Mouse (Mus musculus) macrophage (primary cell): Measurements from ENCODE around the gene Prkaa2. TPM values are rescaled to one million over a fixed set of nuclear protein-coding genes. Genes with fewer than 3 reads are reported as not detected.
"Not testable (repeated sequence)": the region's sequence is repeated elsewhere in the genome, so short reads cannot be mapped to it uniquely, and the experiment has no call there.

Experiments
- H3K27ac ChIP-seq: fragments of 350-480 bp; formaldehyde crosslinking; 2 replicates; pipeline ENCODE4 v1.9.0; 2021
- H3K36me3 ChIP-seq: fragments of 350-480 bp; formaldehyde crosslinking; 2 replicates; pipeline ENCODE4 v1.9.0; 2021; ENCODE audit errors: inconsistent target
- H3K4me3 ChIP-seq: fragments of 350-480 bp; formaldehyde crosslinking; 2 replicates; pipeline ENCODE4 v1.9.0; 2021; ENCODE audit errors: inconsistent target
- H3K79me2 ChIP-seq: fragments of 350-480 bp; formaldehyde crosslinking; 2 replicates; pipeline ENCODE4 v1.9.0; 2021; ENCODE audit errors: inconsistent target
- WGBS: methylation state at CpG from one replicate; pipeline ENCODE4 v1.1.7; 2026; ENCODE audit warnings: inconsistent platforms; ENCODE audit not compliant: missing documents; 5-methylcytosine and 5-hydroxymethylcytosine counted together
- polyA plus RNA-seq: library from polyadenylated mRNA; stranded (reverse); fragments of 250-400 nt; gene quantifications from 3 replicates; pipeline ENCODE4 v1.2.4, GENCODE M21; 2018; ENCODE audit warnings: inconsistent platforms

Gene Prkaa2
- polyA plus RNA-seq, 1 experiment from 2014 or later, result 0.13 TPM

DNA sequence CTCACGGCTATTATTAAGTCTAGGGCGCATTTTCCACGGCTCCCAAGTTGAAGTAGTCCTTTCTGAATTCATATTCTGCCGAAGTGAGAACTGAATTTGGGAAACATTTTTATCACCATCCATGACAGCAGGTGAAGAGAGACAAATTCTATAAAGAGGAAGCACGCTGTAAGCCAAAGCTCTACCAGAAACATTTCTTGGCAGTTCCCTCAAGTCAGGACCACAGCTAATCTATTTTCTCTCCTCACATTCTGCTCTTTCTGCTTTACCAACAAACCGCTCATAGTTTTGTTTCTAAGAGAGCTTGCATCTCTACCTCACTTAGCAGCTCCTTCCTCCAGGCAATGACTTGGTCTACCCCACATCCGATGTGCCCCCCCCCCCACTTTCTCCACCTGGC lies 96.0 kb downstream of the Prkaa2 start:
- H3K79me2 ChIP-seq, result no peaks in the 10 kb centered on the region
- 82% methylated on average over 7 of the region's 7 CpGs for whole genome bisulfite sequencing
- H3K36me3 ChIP-seq, result no peaks in the 10 kb centered on the region
- no peak overlapping the region for H3K4me3 ChIP-seq
- no peak overlapping the region for H3K27ac ChIP-seq

DNA sequence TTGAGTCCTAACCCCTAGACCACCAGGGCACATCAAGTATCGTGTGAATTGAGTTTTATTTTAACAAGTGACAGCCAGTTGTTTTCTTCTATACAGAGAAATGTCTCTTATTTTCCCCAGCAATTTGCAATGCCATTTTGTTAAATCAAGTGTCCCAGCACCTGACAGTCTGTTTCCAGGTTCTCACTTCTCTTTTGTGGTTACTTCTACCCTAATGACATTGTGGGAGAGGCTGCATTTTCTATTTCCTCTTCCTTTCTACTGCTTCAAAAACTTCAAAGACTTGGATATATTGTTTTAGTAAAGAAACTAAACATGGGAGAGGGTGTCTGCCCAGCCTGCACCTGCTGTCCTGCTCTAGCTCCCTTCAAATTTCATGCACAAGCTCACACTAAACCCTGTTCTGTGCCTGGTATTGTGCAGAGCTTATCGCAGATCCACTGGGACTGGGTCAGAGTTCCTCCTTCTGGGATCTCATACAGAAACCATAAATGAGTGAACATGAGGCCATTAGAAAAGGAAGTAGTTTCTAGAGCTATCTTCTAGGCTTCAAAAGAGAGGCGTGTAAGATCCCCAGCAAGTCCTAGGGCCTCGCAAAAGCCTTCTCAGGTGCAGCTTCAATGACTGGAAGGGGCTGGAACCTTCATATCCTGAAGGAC lies 102.2 kb downstream of the Prkaa2 start:
- no peak overlapping the region for H3K4me3 ChIP-seq
- no peaks in the 10 kb centered on the region for H3K36me3 ChIP-seq
- no peak overlapping the region for H3K27ac ChIP-seq
- WGBS, result 19% methylated on average over 4 of the region's 4 CpGs
- H3K79me2 ChIP-seq, result no peaks in the 10 kb centered on the region

- not testable (repeated sequence) for H3K4me3 ChIP-seq, H3K36me3 ChIP-seq
- WGBS, result 96% methylated on average over 7 of the region's 12 CpGs
Observed at GRCm38 (mm10) chr4:105004649-105005048, 105.0 kb downstream of the Prkaa2 start.

DNA sequence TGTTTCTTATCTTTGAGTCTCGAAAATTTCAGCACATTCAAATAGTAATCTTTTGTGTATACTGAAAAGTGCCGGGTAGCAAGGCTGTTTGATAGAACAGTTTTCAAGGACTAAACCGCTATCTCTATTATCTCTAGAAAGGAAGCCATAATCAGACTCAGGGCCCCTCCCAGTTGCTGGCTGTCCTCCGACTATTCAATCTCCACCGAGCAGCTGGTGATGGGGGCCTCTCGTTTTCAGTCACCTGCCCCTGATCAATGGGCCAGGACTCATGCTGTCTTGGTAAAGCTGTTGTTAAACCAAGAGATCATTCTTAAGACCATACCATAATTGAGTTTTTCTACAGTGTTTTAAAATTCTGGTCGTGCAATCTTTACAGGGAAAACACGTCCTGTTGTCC lies 105.6 kb downstream of the Prkaa2 start:
- no peaks in the 10 kb centered on the region for H3K79me2 ChIP-seq
- H3K4me3 ChIP-seq, result no peak overlapping the region
- no peak overlapping the region for H3K27ac ChIP-seq
- no peaks in the 10 kb centered on the region for H3K36me3 ChIP-seq
- 89% methylated on average over 8 of the region's 8 CpGs for WGBS

More at GRCm38 (mm10) chr4:105004649-105005048, 105.0 kb downstream of the Prkaa2 start:
- H3K79me2 ChIP-seq, H3K27ac ChIP-seq: not testable (repeated sequence)

GRCm38 (mm10) chr4:105001736-105002135 lies 108.0 kb downstream of the Prkaa2 start:
- no peaks in the 10 kb centered on the region for H3K36me3 ChIP-seq
- no peaks in the 10 kb centered on the region for H3K79me2 ChIP-seq
- no peak overlapping the region for H3K4me3 ChIP-seq
- WGBS, result 92% methylated on average over 1 of the region's 1 CpGs
- no peak overlapping the region for H3K27ac ChIP-seq

- 86% methylated on average over 5 of the region's 5 CpGs for WGBS
- no peaks in the 10 kb centered on the region for H3K36me3 ChIP-seq
- H3K4me3 ChIP-seq, result no peak overlapping the region
- H3K27ac ChIP-seq, result no peak overlapping the region
- no peaks in the 10 kb centered on the region for H3K79me2 ChIP-seq
Observed at GRCm38 (mm10) chr4:104999702-105000101, 110.0 kb downstream of the Prkaa2 start.

GRCm38 (mm10) chr4:104993140-104993874 lies 116.4 kb downstream of the Prkaa2 start:
- H3K27ac ChIP-seq, result no peak overlapping the region
- WGBS, result 14% methylated on average over 10 of the region's 10 CpGs
- H3K79me2 ChIP-seq, result no peaks in the 10 kb centered on the region
- no peak overlapping the region for H3K4me3 ChIP-seq
- H3K36me3 ChIP-seq, result no peaks in the 10 kb centered on the region

DNA sequence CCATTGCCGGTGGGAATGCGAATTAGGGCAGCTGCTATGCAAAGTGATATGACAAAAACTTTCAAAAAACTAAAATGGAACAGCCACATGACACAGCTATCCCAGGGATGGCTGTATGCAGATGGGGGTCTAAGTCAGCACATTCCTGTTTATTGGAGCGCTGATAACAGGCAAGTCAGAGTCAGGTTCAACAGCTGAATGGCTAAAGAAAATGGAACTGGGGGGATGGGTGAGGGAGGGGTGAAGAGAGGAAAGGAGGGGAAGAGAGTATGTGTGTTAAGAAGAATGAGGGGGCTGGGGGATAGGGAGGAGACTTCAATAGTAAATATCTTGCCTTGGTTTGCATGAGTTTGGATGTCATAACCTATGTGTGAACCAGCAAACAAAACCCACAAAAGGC lies 117.4 kb downstream of the Prkaa2 start:
- Histone ChIP-seq H3K27ac (no peak overlapping the region), H3K79me2 (no peaks in the 10 kb centered on the region), H3K4me3 (no peak overlapping the region), H3K36me3 (no peaks in the 10 kb centered on the region)
- 88% methylated on average over 3 of the region's 3 CpGs for WGBS

- no peak overlapping the region for H3K4me3 ChIP-seq
- H3K79me2 ChIP-seq, result no peaks in the 10 kb centered on the region
- no peak overlapping the region for H3K27ac ChIP-seq
- no peaks in the 10 kb centered on the region for H3K36me3 ChIP-seq
- WGBS, result 77% methylated on average over 3 of the region's 3 CpGs
Observed at GRCm38 (mm10) chr4:104990686-104991085, 119.0 kb downstream of the Prkaa2 start.

DNA sequence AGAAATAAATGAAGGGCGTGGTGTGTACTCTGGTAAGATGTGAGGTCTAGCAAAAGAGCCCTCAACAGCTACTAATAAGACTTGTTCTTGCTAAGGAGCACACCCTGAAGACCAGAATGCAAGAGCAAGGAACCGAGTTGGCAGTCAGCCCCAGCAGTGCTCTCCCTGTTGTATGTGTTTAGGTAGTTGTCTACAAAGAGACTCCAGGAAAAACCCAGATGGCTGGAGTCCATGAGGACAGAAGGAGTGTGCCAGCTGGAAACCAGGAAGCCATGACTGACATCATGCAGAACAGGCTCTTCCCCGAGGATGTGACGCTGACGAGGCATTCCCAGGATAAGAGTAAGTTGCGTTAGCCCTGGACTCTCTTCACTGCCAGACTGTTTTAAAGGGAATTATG lies 119.7 kb downstream of the Prkaa2 start:
- Histone ChIP-seq H3K36me3 (no peaks in the 10 kb centered on the region), H3K4me3 (no peak overlapping the region), H3K27ac (no peak overlapping the region), H3K79me2 (no peaks in the 10 kb centered on the region)
- 96% methylated on average over 6 of the region's 6 CpGs for WGBS

DNA sequence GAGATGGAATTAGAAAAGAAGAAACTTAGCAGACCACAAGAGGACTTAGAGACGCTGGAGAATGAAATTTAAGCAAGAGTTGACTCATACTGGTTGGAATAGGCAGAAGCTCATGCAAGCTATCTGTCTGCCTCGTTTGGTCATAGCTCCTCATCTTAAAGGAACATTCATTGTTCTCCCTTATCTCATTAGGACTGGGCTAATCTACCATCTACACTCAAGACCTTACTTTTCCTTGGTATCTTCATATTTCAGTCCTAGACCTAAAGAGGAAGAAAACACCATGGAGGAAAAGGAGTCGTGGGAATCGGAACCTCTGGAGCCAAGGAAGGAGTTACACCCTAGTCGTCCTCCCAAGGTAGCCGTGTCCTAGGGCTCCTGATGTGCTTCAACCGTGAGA lies 121.0 kb downstream of the Prkaa2 start:
- Histone ChIP-seq H3K27ac (no peak overlapping the region), H3K79me2 (no peaks in the 10 kb centered on the region), H3K36me3 (no peaks in the 10 kb centered on the region), H3K4me3 (no peak overlapping the region)
- 76% methylated on average over 7 of the region's 7 CpGs for WGBS

DNA sequence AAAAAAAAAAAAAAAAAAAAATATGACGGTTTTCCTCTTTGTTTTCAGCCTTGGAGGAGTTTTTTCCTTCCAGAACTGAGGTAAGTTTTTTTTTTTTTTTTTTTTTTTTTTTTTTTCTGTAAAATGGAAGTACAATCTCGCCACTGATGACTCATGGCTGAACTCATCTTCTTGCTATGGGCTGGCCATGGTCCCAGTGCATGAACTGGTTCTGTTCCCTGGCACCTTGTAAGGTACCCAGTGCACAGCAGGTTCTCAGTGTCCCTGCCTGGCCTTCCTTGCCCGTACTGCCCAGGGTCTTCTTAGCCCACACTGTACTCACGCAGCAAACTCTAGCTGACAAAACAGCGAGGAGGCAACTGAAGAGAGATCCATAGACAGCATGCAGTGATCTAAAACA lies 121.6 kb downstream of the Prkaa2 start:
- 88% methylated on average over 4 of the region's 5 CpGs for WGBS
- no peaks in the 10 kb centered on the region for H3K36me3 ChIP-seq
- H3K27ac ChIP-seq, result no peak overlapping the region
- H3K79me2 ChIP-seq, result no peaks in the 10 kb centered on the region
- no peak overlapping the region for H3K4me3 ChIP-seq

DNA sequence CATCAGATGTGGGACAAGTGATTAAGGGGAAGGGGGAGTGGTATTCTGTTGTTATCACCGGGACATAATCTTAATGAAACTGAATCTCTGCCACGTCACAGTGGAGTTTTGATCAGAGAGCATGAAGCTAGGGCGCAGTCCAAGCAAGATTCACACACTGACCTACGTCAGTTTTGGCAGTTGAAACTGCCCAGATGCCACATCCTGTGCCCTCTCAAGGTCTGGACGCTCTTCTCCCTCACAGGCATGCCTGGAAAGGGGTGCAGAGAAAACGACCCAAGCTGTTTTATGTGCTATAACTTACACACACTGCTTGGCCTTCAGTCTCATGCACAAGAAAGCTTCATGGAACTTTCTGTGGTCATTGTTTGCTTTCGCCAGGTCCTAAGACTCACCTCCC lies 122.1 kb downstream of the Prkaa2 start:
- no peak overlapping the region for H3K4me3 ChIP-seq
- H3K79me2 ChIP-seq, result no peaks in the 10 kb centered on the region
- H3K27ac ChIP-seq, result no peak overlapping the region
- 49% methylated on average over 7 of the region's 7 CpGs for WGBS
- no peaks in the 10 kb centered on the region for H3K36me3 ChIP-seq

DNA sequence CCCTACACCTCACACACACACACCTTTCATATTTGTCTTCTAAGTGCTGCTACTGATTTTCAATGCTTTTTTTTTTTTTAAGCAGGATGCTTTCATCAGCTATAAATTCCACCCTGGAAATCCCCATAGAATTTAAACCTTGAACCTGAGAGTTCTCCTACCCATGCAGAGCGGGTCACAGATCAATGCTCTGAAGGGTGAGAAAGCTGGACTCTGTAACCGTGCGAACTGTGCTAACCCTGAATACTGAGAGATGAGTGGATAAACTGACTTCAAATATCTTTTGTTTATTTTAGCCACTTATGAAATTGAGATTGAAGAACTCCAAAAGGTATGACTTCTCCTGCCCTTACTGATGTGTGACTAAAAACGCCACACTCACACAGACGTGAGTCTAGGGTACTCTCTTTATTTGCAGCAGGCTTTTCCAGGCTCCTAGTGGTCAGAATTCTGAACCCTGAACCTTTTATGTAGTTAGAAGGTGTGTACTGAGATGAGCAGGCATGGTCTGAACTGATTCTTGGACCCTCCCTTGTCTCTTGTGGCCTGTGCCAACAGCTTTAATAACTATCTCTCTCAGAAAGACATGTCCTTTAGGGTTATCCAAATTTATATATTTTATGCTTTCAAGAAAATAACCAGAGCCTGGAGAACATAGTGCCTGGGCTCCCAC lies 123.6 kb downstream of the Prkaa2 start:
- H3K36me3 ChIP-seq, result no peaks in the 10 kb centered on the region
- 97% methylated on average over 5 of the region's 5 CpGs for WGBS
- H3K27ac ChIP-seq, result no peak overlapping the region
- H3K4me3 ChIP-seq, result no peak overlapping the region
- no peaks in the 10 kb centered on the region for H3K79me2 ChIP-seq
